Mouse (Mus musculus): ENCODE measurements around the gene Phf21a. TPM values are rescaled to one million over a fixed set of nuclear protein-coding genes. Genes with fewer than 3 reads are reported as not detected.
A peak's percentile ranks its signal among the peaks of the same experiment; 100 is the strongest.
"Not testable (repeated sequence)": the region's sequence is repeated elsewhere in the genome, so short reads cannot be mapped to it uniquely, and the experiment has no call there.

Phf21a gene
- polyA plus RNA-seq, 1 experiment from 2014 or later: 46.5 TPM

DNA sequence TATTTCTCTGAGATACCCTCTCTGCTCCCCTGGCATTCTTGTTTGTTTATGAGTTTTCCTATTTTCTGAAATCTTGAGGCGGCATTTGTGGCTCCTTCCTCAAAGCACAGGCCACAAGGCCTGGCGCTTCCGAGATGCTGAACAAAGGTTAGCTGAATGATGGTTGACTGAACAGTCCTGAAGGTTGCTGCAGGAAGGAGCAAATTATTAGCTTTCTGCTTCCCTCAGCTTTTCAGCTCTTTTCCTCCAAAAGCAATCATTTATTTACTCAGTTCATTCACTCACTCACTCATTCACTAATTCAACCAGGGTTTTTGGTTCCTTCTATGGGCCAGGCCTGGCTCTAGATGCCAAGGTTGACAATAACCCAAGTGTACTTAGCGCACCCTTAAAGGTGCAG lies 10.7 kb upstream of the Phf21a start:
- Histone ChIP-seq H3K4me2 (no peak overlapping the region), H3K36me3 (no peaks in the 10 kb centered on the region), H3K9ac (no peak overlapping the region), H3K4me1 (peaks cover 3% of the 10 kb centered on the region; the same call in 1 of the 2 replicates), H3K9me3 (no peaks in the 10 kb centered on the region), H3K27ac (no peak overlapping the region), H3K27me3 (no peaks in the 10 kb centered on the region), H3K4me3 (no peak overlapping the region)
- 84% methylated on average over 4 of the region's 4 CpGs for whole genome bisulfite sequencing
- ATAC-seq (ENCODE audit: insufficient number of reproducible peaks, insufficient read depth, low FRiP score, low TSS enrichment, low read depth): no peak

DNA sequence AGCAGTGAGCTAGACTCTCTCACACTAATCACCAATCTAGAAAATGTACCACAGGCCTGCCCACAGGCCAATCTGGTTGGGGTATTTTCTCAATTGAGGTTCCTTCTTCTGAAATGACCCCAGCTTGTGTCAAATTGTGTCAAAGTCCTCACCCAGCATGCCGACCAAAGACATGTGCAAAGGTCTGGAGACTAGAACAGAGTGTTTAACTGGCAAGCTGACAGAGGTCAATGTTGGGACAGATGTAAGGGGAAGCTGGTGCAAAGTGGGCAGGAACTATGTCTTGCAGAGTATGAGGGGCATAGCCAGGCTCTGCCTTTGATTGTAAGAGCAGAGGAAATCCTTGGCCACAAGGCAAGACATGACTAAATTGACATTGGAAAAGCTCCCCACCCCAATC lies 7.2 kb upstream of the Phf21a start:
- peaks cover 2% of the 10 kb centered on the region; the same call in 1 of the 2 replicates for H3K4me1 ChIP-seq
- no peak overlapping the region for H3K4me3 ChIP-seq
- no peaks in the 10 kb centered on the region for H3K36me3 ChIP-seq
- no peak overlapping the region for H3K4me2 ChIP-seq
- WGBS: 68% methylated on average over 1 of the region's 1 CpGs
- H3K27ac ChIP-seq: no peak overlapping the region
- no peak for ATAC-seq (ENCODE audit: insufficient number of reproducible peaks, insufficient read depth, low FRiP score, low TSS enrichment, low read depth)
- no peaks in the 10 kb centered on the region for H3K27me3 ChIP-seq
- no peak overlapping the region for H3K9ac ChIP-seq
- H3K9me3 ChIP-seq: no peaks in the 10 kb centered on the region

DNA sequence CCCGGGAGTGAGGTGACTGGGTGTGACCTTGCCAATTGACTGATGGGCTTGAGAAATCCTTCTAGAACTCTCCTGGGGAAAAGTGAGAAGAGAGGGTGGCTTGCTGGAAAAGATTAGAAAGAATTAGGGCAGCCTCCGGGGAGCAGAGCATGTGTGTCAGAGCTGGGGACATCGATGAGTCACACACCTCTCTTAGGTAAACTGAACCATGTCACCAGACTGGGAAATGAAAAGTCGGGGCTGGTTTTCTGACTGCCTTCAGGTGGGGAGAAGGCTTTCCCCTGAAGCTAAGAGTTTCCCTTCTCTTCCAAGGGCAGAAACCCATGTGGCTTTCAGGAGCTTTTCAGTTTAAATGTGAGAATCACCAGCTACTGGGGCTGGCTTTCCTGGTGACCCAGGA lies 5.9 kb upstream of the Phf21a start:
- no peak overlapping the region for H3K27ac ChIP-seq
- H3K4me1 ChIP-seq: no peaks in the 10 kb centered on the region
- ATAC-seq (ENCODE audit: insufficient number of reproducible peaks, insufficient read depth, low FRiP score, low TSS enrichment, low read depth): no peak
- H3K36me3 ChIP-seq: no peaks in the 10 kb centered on the region
- 67% methylated on average over 4 of the region's 4 CpGs for WGBS
- H3K9me3 ChIP-seq: no peaks in the 10 kb centered on the region
- H3K4me3 ChIP-seq: no peak overlapping the region
- no peak overlapping the region for H3K4me2 ChIP-seq
- H3K27me3 ChIP-seq: no peaks in the 10 kb centered on the region
- no peak overlapping the region for H3K9ac ChIP-seq

GRCm38 (mm10) chr2:92089782-92090181 lies 3.1 kb upstream of the Phf21a start:
- no peak overlapping the region for H3K27ac ChIP-seq
- no peaks in the 10 kb centered on the region for H3K4me1 ChIP-seq
- H3K4me2 ChIP-seq: no peak overlapping the region
- no peak overlapping the region for H3K9ac ChIP-seq
- H3K4me3 ChIP-seq: no peak overlapping the region
- no peak for ATAC-seq (ENCODE audit: insufficient number of reproducible peaks, insufficient read depth, low FRiP score, low TSS enrichment, low read depth)
- 86% methylated on average over 4 of the region's 4 CpGs for WGBS
- no peaks in the 10 kb centered on the region for H3K36me3 ChIP-seq
- H3K27me3 ChIP-seq: no peaks in the 10 kb centered on the region
- no peaks in the 10 kb centered on the region for H3K9me3 ChIP-seq

DNA sequence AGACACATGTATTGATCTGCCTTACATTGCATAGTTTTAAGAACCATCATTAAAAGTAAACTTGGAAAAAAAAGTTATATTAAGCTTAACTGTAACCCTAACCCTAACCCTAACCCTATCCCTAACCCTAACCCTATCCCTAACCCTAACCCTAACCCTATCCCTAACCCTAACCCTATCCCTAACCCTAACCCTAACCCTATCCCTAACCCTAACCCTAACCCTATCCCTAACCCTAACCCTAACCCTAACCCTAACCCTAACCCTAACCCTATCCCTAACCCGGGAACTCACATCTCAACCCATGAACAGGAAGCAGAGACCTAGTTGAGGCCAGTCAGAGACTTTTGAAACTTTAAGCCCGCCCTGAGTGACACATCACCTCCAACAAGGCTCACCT lies 586 bp downstream of the Phf21a start:
- not testable (repeated sequence) for H3K9ac ChIP-seq; ATAC-seq (ENCODE audit: insufficient number of reproducible peaks, insufficient read depth, low FRiP score, low TSS enrichment, low read depth); H3K27ac ChIP-seq; H3K4me2 ChIP-seq; H3K36me3 ChIP-seq; H3K27me3 ChIP-seq; H3K9me3 ChIP-seq; H3K4me3 ChIP-seq; H3K4me1 ChIP-seq
- WGBS: 77% methylated on average over 2 of the region's 2 CpGs

GRCm38 (mm10) chr2:92094078-92094477 lies 1.2 kb downstream of the Phf21a start:
- Histone ChIP-seq H3K9ac (no peak overlapping the region), H3K9me3 (no peaks in the 10 kb centered on the region), H3K27ac (no peak overlapping the region), H3K27me3 (no peaks in the 10 kb centered on the region), H3K4me2 (no peak overlapping the region), H3K4me1 (no peaks in the 10 kb centered on the region), H3K36me3 (no peaks in the 10 kb centered on the region), H3K4me3 (no peak overlapping the region)
- no peak for ATAC-seq (ENCODE audit: insufficient number of reproducible peaks, insufficient read depth, low FRiP score, low TSS enrichment, low read depth)
- WGBS: 57% methylated on average over 8 of the region's 8 CpGs

DNA sequence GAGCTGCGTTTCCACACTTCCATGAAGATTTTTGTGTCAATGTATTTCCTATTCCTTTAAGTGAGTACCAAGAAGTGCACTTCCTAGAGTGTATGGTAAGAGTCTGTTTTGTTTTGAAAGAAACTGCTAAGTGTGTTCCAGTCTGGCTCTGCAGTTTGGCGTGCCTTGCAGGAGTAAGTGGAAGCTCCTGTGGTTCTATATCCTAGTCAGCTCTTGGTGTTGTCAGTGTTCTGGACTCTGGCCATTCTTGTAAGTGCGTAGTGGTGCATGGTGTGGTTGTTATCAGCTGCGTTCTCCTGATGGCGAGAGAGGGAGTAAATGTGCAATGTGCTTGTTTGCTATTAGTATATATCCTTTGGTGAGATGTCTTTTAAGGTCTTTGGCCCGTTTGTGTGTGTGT lies 7.9 kb downstream of the Phf21a start:
- Histone ChIP-seq H3K4me1 (no peaks in the 10 kb centered on the region), H3K9ac (no peak overlapping the region), H3K9me3 (0 out of 2 replicates have a peak, but pooled peaks cover 2% of the 10 kb centered on the region), H3K27me3 (no peaks in the 10 kb centered on the region), H3K27ac (no peak overlapping the region), H3K4me3 (no peak overlapping the region), H3K36me3 (no peaks in the 10 kb centered on the region), H3K4me2 (no peak overlapping the region)
- 85% methylated on average over 6 of the region's 6 CpGs for WGBS
- no peak for ATAC-seq (ENCODE audit: insufficient number of reproducible peaks, insufficient read depth, low FRiP score, low TSS enrichment, low read depth)

DNA sequence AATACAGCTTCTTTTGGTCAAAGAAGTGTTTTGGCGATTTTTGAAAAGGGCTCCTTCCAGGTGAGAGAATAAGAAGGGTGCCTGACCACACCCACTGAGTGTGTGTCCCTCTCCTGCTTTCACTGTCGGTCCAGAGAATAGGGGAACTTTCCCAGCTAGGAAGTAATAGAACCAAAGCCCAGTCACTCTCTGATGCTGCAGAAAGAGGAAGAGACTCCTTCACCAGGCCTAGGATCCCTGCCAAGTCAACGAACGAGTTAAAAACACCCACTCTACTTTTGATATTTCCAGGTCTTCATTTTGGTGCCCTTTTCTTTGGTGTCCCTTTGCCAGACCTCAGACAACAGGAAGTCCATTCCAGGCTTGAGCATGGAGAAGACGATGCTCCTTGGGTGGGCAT lies 31.6 kb downstream of the Phf21a start:
- no peaks in the 10 kb centered on the region for H3K4me1 ChIP-seq
- H3K4me3 ChIP-seq: no peak overlapping the region
- ATAC-seq (ENCODE audit: insufficient number of reproducible peaks, insufficient read depth, low FRiP score, low TSS enrichment, low read depth): no peak
- no peaks in the 10 kb centered on the region for H3K27me3 ChIP-seq
- H3K27ac ChIP-seq: no peak overlapping the region
- WGBS: 81% methylated on average over 5 of the region's 5 CpGs
- no peaks in the 10 kb centered on the region for H3K36me3 ChIP-seq
- H3K9ac ChIP-seq: no peak overlapping the region
- H3K9me3 ChIP-seq: no peaks in the 10 kb centered on the region
- no peak overlapping the region for H3K4me2 ChIP-seq

DNA sequence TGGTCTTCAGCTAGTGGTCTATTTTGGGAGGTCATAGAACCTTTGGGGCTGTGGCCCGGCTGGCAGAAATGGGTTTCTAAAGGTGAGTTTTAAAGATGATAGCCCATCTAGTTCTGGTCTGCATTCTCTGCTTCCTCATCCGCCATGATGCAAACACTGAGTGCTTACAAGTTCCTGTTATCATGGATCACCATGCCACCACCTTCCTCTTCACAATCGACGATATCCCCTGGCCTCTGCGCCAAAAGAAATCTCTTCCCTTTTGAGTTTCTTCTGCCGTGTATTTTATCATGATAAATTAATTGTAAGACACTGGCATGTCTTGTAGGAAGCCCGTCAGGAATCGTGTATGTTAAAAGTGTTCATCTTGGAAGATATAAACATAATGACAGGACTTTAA lies 32.4 kb downstream of the Phf21a start:
- no peak overlapping the region for H3K9ac ChIP-seq
- WGBS: 87% methylated on average over 8 of the region's 8 CpGs
- H3K27me3 ChIP-seq: no peaks in the 10 kb centered on the region
- H3K36me3 ChIP-seq: no peaks in the 10 kb centered on the region
- no peak overlapping the region for H3K4me2 ChIP-seq
- H3K4me3 ChIP-seq: no peak overlapping the region
- no peaks in the 10 kb centered on the region for H3K9me3 ChIP-seq
- no peaks in the 10 kb centered on the region for H3K4me1 ChIP-seq
- no peak for ATAC-seq (ENCODE audit: insufficient number of reproducible peaks, insufficient read depth, low FRiP score, low TSS enrichment, low read depth)
- H3K27ac ChIP-seq: no peak overlapping the region

DNA sequence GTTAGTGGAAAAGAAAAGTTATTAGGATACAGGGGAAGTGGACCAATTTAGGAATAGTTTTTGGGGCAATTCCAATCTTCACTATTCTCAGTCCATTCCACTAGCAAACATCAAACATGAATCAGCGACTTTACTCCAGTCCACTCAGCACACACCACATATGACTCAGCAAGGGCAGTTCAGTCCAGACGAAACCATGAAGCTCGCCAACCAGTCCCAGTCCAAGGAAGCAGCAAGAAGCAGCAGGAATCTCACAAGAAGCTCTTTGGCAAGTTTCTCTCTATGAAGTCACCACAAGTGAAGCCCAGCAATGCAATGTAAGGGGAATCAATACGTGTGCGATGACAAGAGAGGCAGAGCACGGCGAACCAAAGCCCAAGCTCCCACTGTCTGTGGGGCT lies 37.2 kb downstream of the Phf21a start:
- H3K4me3 ChIP-seq: no peak overlapping the region
- no peaks in the 10 kb centered on the region for H3K4me1 ChIP-seq
- H3K9me3 ChIP-seq: no peaks in the 10 kb centered on the region
- H3K4me2 ChIP-seq: no peak overlapping the region
- no peak overlapping the region for H3K27ac ChIP-seq
- no peak for ATAC-seq (ENCODE audit: insufficient number of reproducible peaks, insufficient read depth, low FRiP score, low TSS enrichment, low read depth)
- 94% methylated on average over 7 of the region's 7 CpGs for WGBS
- no peaks in the 10 kb centered on the region for H3K36me3 ChIP-seq
- H3K9ac ChIP-seq: no peak overlapping the region
- no peaks in the 10 kb centered on the region for H3K27me3 ChIP-seq

- Histone ChIP-seq H3K36me3 (no peaks in the 10 kb centered on the region), H3K27ac (no peak overlapping the region), H3K4me2 (no peak overlapping the region), H3K9ac (no peak overlapping the region), H3K9me3 (no peaks in the 10 kb centered on the region), H3K4me1 (peaks cover 11% of the 10 kb centered on the region), H3K27me3 (no peaks in the 10 kb centered on the region), H3K4me3 (no peak overlapping the region)
- no peak for ATAC-seq (ENCODE audit: insufficient number of reproducible peaks, insufficient read depth, low FRiP score, low TSS enrichment, low read depth)
Observed at GRCm38 (mm10) chr2:92138736-92139135, 45.8 kb downstream of the Phf21a start.

- Histone ChIP-seq H3K9ac (no peak overlapping the region), H3K36me3 (no peaks in the 10 kb centered on the region), H3K9me3 (no peaks in the 10 kb centered on the region), H3K4me1 (peaks cover 11% of the 10 kb centered on the region), H3K27ac (no peak overlapping the region), H3K4me2 (no peak overlapping the region), H3K27me3 (no peaks in the 10 kb centered on the region), H3K4me3 (no peak overlapping the region)
- ATAC-seq (ENCODE audit: insufficient number of reproducible peaks, insufficient read depth, low FRiP score, low TSS enrichment, low read depth): no peak
Observed at GRCm38 (mm10) chr2:92139365-92139764, 46.4 kb downstream of the Phf21a start.

- Histone ChIP-seq H3K27ac (no peak overlapping the region), H3K4me3 (0 out of 2 replicates have a peak overlapping the region, but pooled peaks have one; percentile 15), H3K27me3 (no peaks in the 10 kb centered on the region), H3K9ac (no peak overlapping the region), H3K4me1 (peaks cover 11% of the 10 kb centered on the region), H3K4me2 (peak overlapping the region; percentile 50), H3K36me3 (no peaks in the 10 kb centered on the region), H3K9me3 (no peaks in the 10 kb centered on the region)
- no peak for ATAC-seq (ENCODE audit: insufficient number of reproducible peaks, insufficient read depth, low FRiP score, low TSS enrichment, low read depth)
- 17% methylated on average over 7 of the region's 7 CpGs for WGBS
Observed at GRCm38 (mm10) chr2:92140383-92140782, 47.5 kb downstream of the Phf21a start.
